Mouse (Mus musculus) kidney, embryonic 15.5 days (tissue): Measurements from ENCODE around the gene Asf1b. TPM values are rescaled to one million over a fixed set of nuclear protein-coding genes. Genes with fewer than 3 reads are reported as not detected.

Source experiments
- ATAC-seq: fragments of 200-750 bp; cut with Nextera tagmentation; replicated peaks from 2 replicates; pipeline ENCODE4 v1.8.0; 2017; ENCODE audit warnings: moderate TSS enrichment; ENCODE audit not compliant: low FRiP score
- H3K27ac ChIP-seq: fragments of 300-500 bp; sonication (generic); 2 replicates; pipeline ENCODE4 v1.5.1; 2015; ENCODE audit warnings: mild to moderate bottlenecking, inconsistent platforms
- H3K27me3 ChIP-seq: fragments of 300-500 bp; sonication (generic); 2 replicates; pipeline ENCODE4 v1.6.1; 2015; ENCODE audit warnings: inconsistent platforms
- H3K36me3 ChIP-seq: fragments of 300-500 bp; sonication (generic); 2 replicates; pipeline ENCODE4 v1.6.1; 2015; ENCODE audit warnings: inconsistent platforms
- H3K4me1 ChIP-seq: fragments of 300-500 bp; sonication (generic); 2 replicates; pipeline ENCODE4 v1.6.1; 2015; ENCODE audit warnings: inconsistent platforms
- H3K4me2 ChIP-seq: fragments of 300-500 bp; sonication (generic); 2 replicates; pipeline ENCODE4 v1.6.1; 2015; ENCODE audit warnings: moderate library complexity, mild to moderate bottlenecking, inconsistent platforms
- H3K4me3 ChIP-seq: fragments of 300-500 bp; sonication (generic); replicated peaks from 2 replicates; pipeline ENCODE4 v1.5.1; 2015; ENCODE audit warnings: mild to moderate bottlenecking, inconsistent platforms
- H3K9ac ChIP-seq: fragments of 300-500 bp; sonication (generic); 2 replicates; pipeline ENCODE4 v1.6.1; 2015; ENCODE audit warnings: mild to moderate bottlenecking, inconsistent platforms
- H3K9me3 ChIP-seq: fragments of 300-500 bp; sonication (generic); replicated peaks from 2 replicates; pipeline ENCODE4 v1.6.1; 2016; ENCODE audit warnings: inconsistent platforms
- WGBS: fragments of 180-500 bp; shearing (Covaris S2); methylation state at CpG from one replicate; pipeline ENCODE4 v1.1.7; 2015; ENCODE audit warnings: mixed read lengths; 5-methylcytosine and 5-hydroxymethylcytosine counted together
- polyA plus RNA-seq: library from polyadenylated mRNA; unstranded; fragments of >200 nt; fragmentation: Nextera tagmentation; extraction: Ambion mirVana; gene quantifications from 2 replicates; pipeline ENCODE4 v1.2.1, GENCODE M21; 2015

The Asf1b gene
- polyA plus RNA-seq, 1 experiment from 2014 or later: 62.2 TPM

GRCm38 (mm10) chr8:83971121-83971520, 15.8 kb downstream of the Asf1b start:
- no peaks in the 10 kb centered on the region for H3K9me3 ChIP-seq
- 0 out of 2 replicates have a peak overlapping the region, but pooled peaks have one; percentile 63 for H3K9ac ChIP-seq
- H3K4me2 ChIP-seq: no peak overlapping the region
- peaks cover 25% of the 10 kb centered on the region for H3K4me1 ChIP-seq
- peaks cover 34% of the 10 kb centered on the region for H3K36me3 ChIP-seq
- no peaks in the 10 kb centered on the region for H3K27me3 ChIP-seq
- no peak for ATAC-seq
- 84% methylated on average over 4 of the region's 4 CpGs for WGBS
- no peak overlapping the region for H3K27ac ChIP-seq
- H3K4me3 ChIP-seq: no peak overlapping the region

- peak overlapping the region; percentile 85 for H3K4me2 ChIP-seq
- H3K27ac ChIP-seq: peak overlapping the region; percentile 75; the same call in 1 of the 2 replicates
- H3K36me3 ChIP-seq: peaks cover 31% of the 10 kb centered on the region
- ATAC-seq: no peak
- H3K9me3 ChIP-seq: no peaks in the 10 kb centered on the region
- H3K4me1 ChIP-seq: peaks cover 28% of the 10 kb centered on the region
- 79% methylated on average over 6 of the region's 6 CpGs for WGBS
- peak overlapping the region; percentile 99 for H3K4me3 ChIP-seq
- H3K9ac ChIP-seq: peak overlapping the region; percentile 63
- H3K27me3 ChIP-seq: no peaks in the 10 kb centered on the region
Observed at GRCm38 (mm10) chr8:83971661-83972060, 16.4 kb downstream of the Asf1b start.

GRCm38 (mm10) chr8:83972150-83973120, 17.1 kb downstream of the Asf1b start, which contains the start of gene Prkaca:
Prkaca (plus strand) TSS chr8:83972993.
- peak within 1 kb of the TSS; percentile 99 for H3K4me3 ChIP-seq
- H3K4me2 ChIP-seq: peak within 1 kb of the TSS; percentile 95
- peak; percentile 100 for ATAC-seq
- H3K36me3 ChIP-seq: peaks cover 23% of the 10 kb centered on the region
- H3K4me1 ChIP-seq: peaks cover 35% of the 10 kb centered on the region
- H3K27me3 ChIP-seq: no peaks in the 10 kb centered on the region
- H3K27ac ChIP-seq: peak within 1 kb of the TSS; percentile 80
- peak within 1 kb of the TSS; percentile 94 for H3K9ac ChIP-seq
- H3K9me3 ChIP-seq: no peaks in the 10 kb centered on the region
- under 1% methylated on average over 71 of the region's 94 CpGs for WGBS

GRCm38 (mm10) chr8:83973161-83974031, 18.1 kb downstream of the Asf1b start:
- 2% methylated on average over 37 of the region's 37 CpGs for WGBS
- H3K9me3 ChIP-seq: no peaks in the 10 kb centered on the region
- peak overlapping the region; percentile 80 for H3K27ac ChIP-seq
- H3K4me1 ChIP-seq: peaks cover 45% of the 10 kb centered on the region
- peak overlapping the region; percentile 99 for H3K4me3 ChIP-seq
- ATAC-seq: no peak; the same call in 1 of the 2 replicates
- H3K4me2 ChIP-seq: peak overlapping the region; percentile 95
- H3K27me3 ChIP-seq: no peaks in the 10 kb centered on the region
- peak overlapping the region; percentile 94 for H3K9ac ChIP-seq
- H3K36me3 ChIP-seq: peaks cover 13% of the 10 kb centered on the region

GRCm38 (mm10) chr8:83974521-83974920, 19.2 kb downstream of the Asf1b start:
- Histone ChIP-seq H3K9ac (peak overlapping the region; percentile 94; the same call in 1 of the 2 replicates), H3K27ac (no peak overlapping the region), H3K27me3 (no peaks in the 10 kb centered on the region), H3K9me3 (no peaks in the 10 kb centered on the region), H3K4me3 (peak overlapping the region; percentile 99), H3K4me1 (peaks cover 47% of the 10 kb centered on the region), H3K4me2 (peak overlapping the region; percentile 95), H3K36me3 (peaks cover 7% of the 10 kb centered on the region)
- whole genome bisulfite sequencing: 85% methylated on average over 4 of the region's 4 CpGs
- no peak for ATAC-seq

- no peak for ATAC-seq
Observed at GRCm38 (mm10) chr8:83976101-83976630, 20.9 kb downstream of the Asf1b start.

GRCm38 (mm10) chr8:83976779-83977350, 21.6 kb downstream of the Asf1b start:
- peaks cover 43% of the 10 kb centered on the region for H3K4me1 ChIP-seq
- no peak for ATAC-seq
- 84% methylated on average over 5 of the region's 5 CpGs for WGBS
- H3K27ac ChIP-seq: peak overlapping the region; percentile 57; the same call in 1 of the 2 replicates
- H3K27me3 ChIP-seq: no peaks in the 10 kb centered on the region
- no peak overlapping the region for H3K4me3 ChIP-seq
- H3K9me3 ChIP-seq: no peaks in the 10 kb centered on the region
- H3K4me2 ChIP-seq: no peak overlapping the region
- H3K36me3 ChIP-seq: peaks cover 21% of the 10 kb centered on the region
- no peak overlapping the region for H3K9ac ChIP-seq

More at GRCm38 (mm10) chr8:83976101-83976630, 20.9 kb downstream of the Asf1b start:
- no peaks in the 10 kb centered on the region for H3K9me3 ChIP-seq
- no peak overlapping the region for H3K4me3 ChIP-seq
- H3K36me3 ChIP-seq: peaks cover 14% of the 10 kb centered on the region
- WGBS: 76% methylated on average over 4 of the region's 4 CpGs
- peaks cover 47% of the 10 kb centered on the region for H3K4me1 ChIP-seq
- no peak overlapping the region for H3K9ac ChIP-seq
- no peak overlapping the region for H3K27ac ChIP-seq
- H3K27me3 ChIP-seq: no peaks in the 10 kb centered on the region
- no peak overlapping the region for H3K4me2 ChIP-seq

GRCm38 (mm10) chr8:83977646-83978045, 22.3 kb downstream of the Asf1b start:
- Histone ChIP-seq H3K9ac (no peak overlapping the region), H3K4me1 (peaks cover 41% of the 10 kb centered on the region), H3K4me3 (no peak overlapping the region), H3K27ac (peak overlapping the region; percentile 57), H3K4me2 (no peak overlapping the region), H3K27me3 (no peaks in the 10 kb centered on the region), H3K9me3 (no peaks in the 10 kb centered on the region), H3K36me3 (peaks cover 28% of the 10 kb centered on the region)
- ATAC-seq: no peak
- 53% methylated on average over 6 of the region's 6 CpGs for WGBS

- 70% methylated on average over 9 of the region's 9 CpGs for WGBS
- Histone ChIP-seq H3K27ac (peak overlapping the region; percentile 57; the same call in 1 of the 2 replicates), H3K9ac (no peak overlapping the region), H3K36me3 (peaks cover 34% of the 10 kb centered on the region), H3K9me3 (no peaks in the 10 kb centered on the region), H3K27me3 (no peaks in the 10 kb centered on the region), H3K4me1 (peaks cover 40% of the 10 kb centered on the region), H3K4me3 (no peak overlapping the region), H3K4me2 (no peak overlapping the region)
- no peak for ATAC-seq
Observed at GRCm38 (mm10) chr8:83978200-83978599, 22.9 kb downstream of the Asf1b start.

- 85% methylated on average over 1 of the region's 1 CpGs for WGBS
- no peak for ATAC-seq
- Histone ChIP-seq H3K4me1 (peaks cover 22% of the 10 kb centered on the region), H3K4me3 (no peak overlapping the region), H3K27ac (no peak overlapping the region), H3K36me3 (peaks cover 53% of the 10 kb centered on the region), H3K9me3 (no peaks in the 10 kb centered on the region), H3K4me2 (no peak overlapping the region), H3K27me3 (no peaks in the 10 kb centered on the region), H3K9ac (no peak overlapping the region)
Observed at GRCm38 (mm10) chr8:83980250-83980649, 24.9 kb downstream of the Asf1b start.

- H3K4me3 ChIP-seq: no peak overlapping the region
- H3K27ac ChIP-seq: no peak overlapping the region
- H3K27me3 ChIP-seq: no peaks in the 10 kb centered on the region
- no peak overlapping the region for H3K4me2 ChIP-seq
- peaks cover 22% of the 10 kb centered on the region for H3K4me1 ChIP-seq
- 88% methylated on average over 8 of the region's 8 CpGs for WGBS
- no peak for ATAC-seq
- peaks cover 58% of the 10 kb centered on the region for H3K36me3 ChIP-seq
- H3K9ac ChIP-seq: no peak overlapping the region
- no peaks in the 10 kb centered on the region for H3K9me3 ChIP-seq
Observed at GRCm38 (mm10) chr8:83980845-83981244, 25.5 kb downstream of the Asf1b start.
